Mouse (Mus musculus) heart, postnatal 0 days (tissue): Measurements from ENCODE around the gene Foxj1. TPM values are rescaled to one million over a fixed set of nuclear protein-coding genes. Genes with fewer than 3 reads are reported as not detected.

Source experiments
- ATAC-seq: fragments of 200-750 bp; cut with Nextera tagmentation; 2 replicates; pipeline ENCODE4 v1.8.0; 2017; ENCODE audit warnings: low read depth, moderate number of reproducible peaks, moderate library complexity; ENCODE audit not compliant: insufficient read depth
- DNase-seq: peaks from one replicate; pipeline ENCODE4 v3.0.0-alpha.2; 2016; ENCODE audit warnings: low spot score
- H3K27ac ChIP-seq: fragments of 300-500 bp; sonication (generic); 2 replicates; pipeline ENCODE4 v1.5.1; 2014; ENCODE audit warnings: low read depth, mild to moderate bottlenecking
- H3K27me3 ChIP-seq: fragments of 300-500 bp; sonication (generic); 2 replicates; pipeline ENCODE4 v1.6.1; 2014; ENCODE audit warnings: low read length, mixed read lengths; ENCODE audit not compliant: control insufficient read depth, insufficient read depth
- H3K36me3 ChIP-seq: fragments of 300-500 bp; sonication (generic); replicated peaks from 2 replicates; pipeline ENCODE4 v1.6.1; 2014; ENCODE audit warnings: low read length, mixed read lengths; ENCODE audit not compliant: control insufficient read depth, insufficient read depth
- H3K4me1 ChIP-seq: fragments of 300-500 bp; sonication (generic); 2 replicates; pipeline ENCODE4 v1.6.1; 2014; ENCODE audit warnings: antibody characterized with exemption; ENCODE audit not compliant: control insufficient read depth, insufficient read depth
- H3K4me2 ChIP-seq: fragments of 300-500 bp; sonication (generic); 2 replicates; pipeline ENCODE4 v1.6.1; 2014; ENCODE audit warnings: low read depth, mild to moderate bottlenecking, low read length, moderate library complexity
- H3K4me3 ChIP-seq: fragments of 300-500 bp; sonication (generic); 2 replicates; pipeline ENCODE4 v1.5.1; 2014; ENCODE audit warnings: low read depth, low read length
- H3K9ac ChIP-seq: fragments of 300-500 bp; sonication (generic); replicated peaks from 2 replicates; pipeline ENCODE4 v1.6.1; 2014; ENCODE audit warnings: low read depth, low read length, mixed read lengths
- H3K9me3 ChIP-seq: fragments of 300-500 bp; sonication (generic); replicated peaks from 2 replicates; pipeline ENCODE4 v1.6.1; 2016; ENCODE audit warnings: low read length; ENCODE audit not compliant: control insufficient read depth
- CTCF ChIP-seq: IDR thresholded peaks from 2 replicates; pipeline ENCODE4 v1.5.1; 2016; ENCODE audit warnings: antibody characterized with exemption, control low read depth, low read depth
- EP300 ChIP-seq: IDR thresholded peaks from 2 replicates; pipeline ENCODE4 v1.6.1; 2016; ENCODE audit warnings: antibody characterized with exemption, low read depth
- WGBS: fragments of 180-500 bp; shearing (Covaris S2); extraction: QIAGEN DNeasy Blood & Tissue Kit; methylation state at CpG from one replicate; pipeline ENCODE4 v1.1.7; 2014; 5-methylcytosine and 5-hydroxymethylcytosine counted together
- polyA plus RNA-seq: library from polyadenylated mRNA; unstranded; fragments of >200 nt; fragmentation: Nextera tagmentation; extraction: Ambion mirVana; gene quantifications from 2 replicates; pipeline ENCODE4 v1.2.1, GENCODE M21; 2015
- total RNA-seq: library from RNA; depleted of rRNA; stranded (reverse); fragments of >200 nt; gene quantifications from 2 replicates; pipeline ENCODE4 v1.2.3, GENCODE M21; 2014; ENCODE audit warnings: low replicate concordance

Gene Foxj1
- total and polyA plus RNA-seq, 2 experiments from 2014 or later: 0.04 TPM; not detected in 1

DNA sequence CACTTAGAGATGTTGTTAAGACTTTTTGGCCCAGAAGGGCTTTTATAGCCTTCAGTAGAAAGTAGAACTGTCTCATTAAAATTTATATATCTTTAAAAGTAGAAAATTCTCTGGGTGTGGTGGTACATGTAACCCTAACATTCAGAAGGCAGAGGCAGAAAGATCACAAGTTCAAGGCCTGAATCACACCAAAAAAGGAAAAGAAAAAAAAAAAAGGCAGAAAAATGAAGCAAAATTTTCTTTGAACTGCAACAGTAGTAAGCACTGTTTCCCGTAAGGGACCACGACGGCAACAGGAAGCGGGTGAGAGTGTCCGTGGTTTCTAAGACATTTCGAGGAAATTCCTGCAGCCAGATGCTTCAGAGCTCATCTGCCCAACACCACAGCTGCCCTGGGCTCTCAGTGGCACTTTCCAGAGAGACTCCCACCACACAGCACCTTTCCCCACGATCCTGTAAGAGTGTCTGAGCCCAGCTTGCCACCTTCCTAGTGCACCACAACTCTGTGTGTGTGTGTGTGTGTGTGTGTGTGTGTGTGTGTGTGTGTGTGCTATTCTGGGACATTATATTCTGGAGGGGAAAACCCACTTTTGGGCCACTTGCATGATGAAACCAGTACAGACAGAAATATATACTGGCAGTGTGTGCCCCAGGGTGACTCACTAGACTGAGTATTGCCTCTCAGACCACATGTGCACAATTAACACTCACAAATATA lies 41.9 kb upstream of the Foxj1 start:
- H3K36me3 ChIP-seq: no peaks in the 10 kb centered on the region
- TF ChIP-seq EP300 (no peak), CTCF (no peak)
- no peaks in the 10 kb centered on the region for H3K4me1 ChIP-seq
- H3K4me2 ChIP-seq: no peak overlapping the region
- no peak for ATAC-seq
- H3K4me3 ChIP-seq: no peak overlapping the region
- 67% methylated on average over 7 of the region's 7 CpGs for WGBS
- no peak overlapping the region for H3K9ac ChIP-seq
- no peaks in the 10 kb centered on the region for H3K27me3 ChIP-seq
- no peak overlapping the region for H3K27ac ChIP-seq
- DNase-seq: no peak
- H3K9me3 ChIP-seq: no peaks in the 10 kb centered on the region

DNA sequence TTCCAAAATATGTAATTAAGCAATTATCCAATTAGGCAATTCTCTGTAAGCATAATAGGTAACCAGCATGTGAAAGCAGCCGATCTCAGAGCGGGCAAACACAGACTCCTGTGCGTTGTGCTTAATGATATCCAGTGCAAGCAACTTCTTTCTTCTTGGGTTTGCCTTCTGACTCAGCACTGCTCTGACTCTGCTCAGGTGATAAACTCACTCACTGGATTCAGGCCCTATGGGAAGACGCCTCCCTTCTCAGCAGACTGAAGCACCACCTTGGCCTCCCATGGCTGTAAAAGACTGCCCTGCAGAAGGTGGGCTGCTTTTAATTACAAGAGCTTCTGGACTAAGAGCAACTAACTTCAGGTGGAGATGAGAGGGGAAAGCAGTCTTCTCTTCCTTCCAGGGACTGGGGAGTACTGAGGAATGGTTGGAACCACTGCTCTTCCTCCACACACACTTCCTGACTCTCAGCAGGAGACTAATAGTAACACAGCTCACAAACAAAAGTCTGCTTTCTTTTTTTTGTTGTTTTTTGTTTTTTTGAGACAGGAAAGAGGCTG lies 36.8 kb upstream of the Foxj1 start:
- no peak overlapping the region for H3K9ac ChIP-seq
- DNase-seq: no peak
- H3K36me3 ChIP-seq: no peaks in the 10 kb centered on the region
- 0 out of 2 replicates have a peak, but pooled peaks cover 11% of the 10 kb centered on the region for H3K4me1 ChIP-seq
- TF ChIP-seq CTCF (no peak), EP300 (no peak)
- no peak overlapping the region for H3K4me2 ChIP-seq
- H3K27ac ChIP-seq: no peak overlapping the region
- no peaks in the 10 kb centered on the region for H3K9me3 ChIP-seq
- 92% methylated on average over 4 of the region's 4 CpGs for WGBS
- no peaks in the 10 kb centered on the region for H3K27me3 ChIP-seq
- no peak overlapping the region for H3K4me3 ChIP-seq
- no peak for ATAC-seq

DNA sequence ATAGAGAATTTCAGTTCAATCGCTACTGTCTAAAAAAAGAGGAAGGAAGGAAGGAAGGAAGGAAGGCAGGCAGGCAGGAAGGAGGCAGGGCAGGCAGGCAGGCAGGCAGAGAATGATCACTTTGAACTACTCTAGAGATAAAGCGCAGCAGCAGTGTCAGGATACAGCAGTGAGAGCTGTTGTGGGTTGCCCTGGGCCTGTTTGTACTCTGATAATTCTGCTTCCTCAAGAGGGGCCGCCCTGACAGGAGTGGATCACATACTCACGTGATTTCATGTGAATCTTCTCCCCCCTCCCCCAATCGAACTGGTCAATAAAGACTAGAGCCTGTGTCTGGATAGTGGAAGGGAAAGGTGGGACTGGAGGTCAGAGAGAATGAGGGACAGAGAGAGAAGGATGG lies 34.4 kb upstream of the Foxj1 start:
- Histone ChIP-seq H3K4me2 (no peak overlapping the region), H3K36me3 (no peaks in the 10 kb centered on the region), H3K4me1 (0 out of 2 replicates have a peak, but pooled peaks cover 11% of the 10 kb centered on the region), H3K4me3 (no peak overlapping the region), H3K9ac (no peak overlapping the region), H3K27me3 (no peaks in the 10 kb centered on the region), H3K27ac (0 out of 2 replicates have a peak overlapping the region, but pooled peaks have one; percentile 15), H3K9me3 (no peaks in the 10 kb centered on the region)
- no peak for TF ChIP-seq EP300
- no peak for DNase-seq
- WGBS: 36% methylated on average over 5 of the region's 5 CpGs
- no peak for ATAC-seq

DNA sequence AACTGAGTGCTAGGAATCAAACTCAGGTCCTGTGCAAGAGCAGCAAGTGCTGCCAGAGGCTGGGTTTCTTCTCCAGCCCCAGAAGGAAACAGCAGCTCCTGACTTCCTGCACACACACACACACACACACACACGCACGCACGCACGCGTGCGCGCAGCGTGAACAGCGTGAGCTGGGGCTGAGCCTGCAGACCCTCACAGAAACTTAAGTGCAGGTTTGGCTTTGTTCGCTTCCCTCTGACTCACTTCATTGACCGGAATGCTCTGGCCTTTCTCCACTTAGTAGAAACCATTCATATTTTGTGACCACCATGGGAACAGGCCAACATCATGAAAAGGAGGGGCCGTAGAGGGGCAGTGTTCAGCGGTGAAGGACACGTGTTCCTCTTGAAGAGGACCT lies 33.9 kb upstream of the Foxj1 start:
- TF ChIP-seq EP300 (no peak), CTCF (no peak)
- 88% methylated on average over 14 of the region's 14 CpGs for WGBS
- Histone ChIP-seq H3K36me3 (no peaks in the 10 kb centered on the region), H3K27me3 (no peaks in the 10 kb centered on the region), H3K9ac (no peak overlapping the region), H3K4me3 (no peak overlapping the region), H3K27ac (no peak overlapping the region), H3K9me3 (no peaks in the 10 kb centered on the region), H3K4me2 (no peak overlapping the region), H3K4me1 (0 out of 2 replicates have a peak, but pooled peaks cover 11% of the 10 kb centered on the region)
- DNase-seq: no peak
- no peak for ATAC-seq

DNA sequence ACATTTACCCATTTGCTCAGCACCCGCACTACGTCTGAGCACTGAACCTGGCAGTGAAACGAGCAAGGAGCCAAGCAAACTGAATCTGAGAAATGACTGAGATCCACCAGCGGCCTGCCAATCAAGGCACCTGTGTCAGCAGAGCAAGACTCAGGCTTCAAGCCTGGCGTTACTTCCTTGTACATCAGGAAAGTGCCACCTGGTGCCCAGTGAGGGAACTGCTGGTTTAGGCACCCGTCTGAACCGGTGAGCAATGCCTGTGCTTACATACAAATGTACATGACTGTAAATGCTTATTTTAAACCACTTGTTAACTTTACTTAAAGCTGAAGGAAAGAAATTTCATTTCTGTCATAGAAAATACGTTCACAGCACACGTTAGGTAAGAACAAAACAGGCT lies 32.9 kb upstream of the Foxj1 start:
- WGBS: 36% methylated on average over 9 of the region's 9 CpGs
- TF ChIP-seq CTCF (peak; percentile 83), EP300 (no peak)
- Histone ChIP-seq H3K36me3 (no peaks in the 10 kb centered on the region), H3K9ac (no peak overlapping the region), H3K4me1 (0 out of 2 replicates have a peak, but pooled peaks cover 11% of the 10 kb centered on the region), H3K27ac (no peak overlapping the region), H3K4me2 (no peak overlapping the region), H3K9me3 (no peaks in the 10 kb centered on the region), H3K27me3 (no peaks in the 10 kb centered on the region), H3K4me3 (no peak overlapping the region)
- ATAC-seq (peak; percentile 55), DNase-seq (peak; percentile 60)

DNA sequence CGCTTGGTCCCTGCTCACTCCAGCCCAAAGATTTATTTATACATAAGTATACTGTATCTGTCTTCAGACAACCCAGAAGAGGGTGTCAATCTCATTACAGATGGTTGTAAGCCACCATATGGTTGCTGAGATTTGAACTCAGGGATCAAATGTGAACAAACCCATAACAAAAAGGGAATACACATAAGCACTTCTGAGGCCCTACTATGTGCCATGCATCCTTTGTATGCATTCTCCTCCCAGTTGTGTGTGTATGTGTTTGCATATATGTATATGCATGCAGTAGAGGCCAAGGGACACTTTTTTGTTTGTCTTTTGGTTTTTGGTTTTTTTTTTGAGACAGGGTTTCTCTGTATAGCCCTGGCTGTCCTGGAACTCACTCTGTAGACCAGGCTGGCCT lies 31.4 kb upstream of the Foxj1 start:
- no peaks in the 10 kb centered on the region for H3K27me3 ChIP-seq
- no peak for ATAC-seq
- H3K27ac ChIP-seq: no peak overlapping the region
- no peak for TF ChIP-seq CTCF
- TF ChIP-seq EP300: no peak
- WGBS: 97% methylated on average over 1 of the region's 1 CpGs
- no peak for DNase-seq
- no peaks in the 10 kb centered on the region for H3K9me3 ChIP-seq
- no peak overlapping the region for H3K4me3 ChIP-seq
- H3K9ac ChIP-seq: no peak overlapping the region
- no peak overlapping the region for H3K4me2 ChIP-seq
- H3K4me1 ChIP-seq: 0 out of 2 replicates have a peak, but pooled peaks cover 11% of the 10 kb centered on the region
- no peaks in the 10 kb centered on the region for H3K36me3 ChIP-seq
